Mouse (Mus musculus): ENCODE measurements around the gene Bcar1. TPM values are rescaled to one million over a fixed set of nuclear protein-coding genes. Genes with fewer than 3 reads are reported as not detected.

Bcar1 gene
- polyA plus RNA-seq, 1 experiment: 0.07 TPM

GRCm38 (mm10) chr8:111772083-111772482 lies 28.5 kb upstream of the Bcar1 start:
- peaks cover 59% of the 10 kb centered on the region for H3K36me3 ChIP-seq (ENCODE audit: control insufficient read depth)
- no peaks in the 10 kb centered on the region for H3K9me3 ChIP-seq (ENCODE audit: control insufficient read depth, low read length)
- no peak for TF ChIP-seq TAL1 (IDR thresholded peaks at IDR 0.05; ENCODE audit: low read length)
- TF ChIP-seq GATA1 (IDR thresholded peaks at IDR 0.05; ENCODE audit: low read length): no peak
- no peak overlapping the region for H3K4me3 ChIP-seq (replicated peaks)
- H3K27me3 ChIP-seq (ENCODE audit: control insufficient read depth): no peaks in the 10 kb centered on the region
- H3K4me1 ChIP-seq (ENCODE audit: control insufficient read depth): peaks cover 9% of the 10 kb centered on the region

DNA sequence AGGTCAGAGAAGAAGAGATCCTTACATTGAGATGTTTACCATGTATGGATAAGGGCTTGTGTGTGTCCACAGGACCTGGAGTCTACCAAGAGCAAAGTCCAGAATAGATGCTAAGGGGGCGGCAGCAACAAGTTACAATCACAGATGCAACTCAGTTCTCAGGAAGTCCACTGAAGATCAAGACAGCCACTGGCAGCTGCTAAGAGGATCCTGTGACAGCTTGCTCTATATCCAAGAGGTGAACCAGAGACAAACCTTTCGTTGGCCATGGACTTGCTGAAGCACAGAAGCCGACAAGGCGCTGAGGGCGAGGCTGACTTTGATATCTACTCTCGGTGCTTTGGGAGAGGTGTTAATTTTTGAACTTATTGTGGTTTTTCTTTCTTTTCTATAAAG lies 28.0 kb upstream of the Bcar1 start:
- H3K9me3 ChIP-seq (ENCODE audit: control insufficient read depth, low read length): no peaks in the 10 kb centered on the region
- peaks cover 60% of the 10 kb centered on the region for H3K36me3 ChIP-seq (ENCODE audit: control insufficient read depth)
- H3K4me1 ChIP-seq (ENCODE audit: control insufficient read depth): peaks cover 9% of the 10 kb centered on the region
- TF ChIP-seq GATA1 (IDR thresholded peaks at IDR 0.05; ENCODE audit: low read length) (no peak), TAL1 (IDR thresholded peaks at IDR 0.05; ENCODE audit: low read length) (no peak)
- H3K4me3 ChIP-seq (replicated peaks): no peak overlapping the region
- H3K27me3 ChIP-seq (ENCODE audit: control insufficient read depth): no peaks in the 10 kb centered on the region

- Histone ChIP-seq H3K27me3 (ENCODE audit: control insufficient read depth) (no peaks in the 10 kb centered on the region), H3K4me3 (replicated peaks) (no peak overlapping the region), H3K4me1 (ENCODE audit: control insufficient read depth) (peaks cover 9% of the 10 kb centered on the region), H3K9me3 (ENCODE audit: control insufficient read depth, low read length) (no peaks in the 10 kb centered on the region), H3K36me3 (ENCODE audit: control insufficient read depth) (peaks cover 66% of the 10 kb centered on the region)
- no peak for TF ChIP-seq GATA1 (IDR thresholded peaks at IDR 0.05; ENCODE audit: low read length)
- TF ChIP-seq TAL1 (IDR thresholded peaks at IDR 0.05; ENCODE audit: low read length): no peak
Observed at GRCm38 (mm10) chr8:111770958-111771624, 27.5 kb upstream of the Bcar1 start.

DNA sequence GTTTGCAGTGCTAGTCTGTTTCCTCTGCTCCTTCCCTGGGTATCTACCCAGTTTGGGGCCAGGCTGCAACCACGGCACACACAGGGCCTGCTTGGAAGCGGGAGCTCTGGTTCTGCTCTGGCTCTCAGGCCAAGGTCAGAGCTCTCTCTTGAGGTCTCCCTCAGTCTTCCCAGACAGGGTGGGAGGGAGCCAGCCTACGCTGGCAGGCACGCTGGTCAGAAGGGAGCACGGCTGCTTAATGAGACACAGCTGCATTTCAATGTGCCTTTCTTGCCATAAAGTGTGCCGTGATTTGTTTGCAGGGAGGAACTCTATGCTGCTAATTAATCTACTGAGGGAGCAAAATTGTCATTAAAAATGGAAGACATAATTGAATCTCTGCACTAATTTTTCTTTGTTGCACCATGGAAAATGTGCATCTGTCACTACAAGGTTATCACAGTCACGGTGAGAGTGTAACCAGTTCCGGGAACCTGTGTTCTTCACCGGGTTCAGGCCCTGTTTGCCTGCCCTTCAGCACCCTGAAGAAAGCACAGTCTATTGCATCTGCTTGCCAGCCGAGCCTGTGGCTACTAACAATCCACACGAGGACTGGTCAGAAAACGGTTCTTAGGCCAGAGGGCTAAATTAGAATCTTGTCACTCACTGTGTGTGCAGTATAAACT lies 26.3 kb upstream of the Bcar1 start:
- H3K4me1 ChIP-seq (ENCODE audit: control insufficient read depth): peaks cover 9% of the 10 kb centered on the region
- no peaks in the 10 kb centered on the region for H3K9me3 ChIP-seq (ENCODE audit: control insufficient read depth, low read length)
- H3K27me3 ChIP-seq (ENCODE audit: control insufficient read depth): no peaks in the 10 kb centered on the region
- no peak overlapping the region for H3K4me3 ChIP-seq (replicated peaks)
- peaks cover 72% of the 10 kb centered on the region for H3K36me3 ChIP-seq (ENCODE audit: control insufficient read depth)
- no peak for TF ChIP-seq TAL1 (IDR thresholded peaks at IDR 0.05; ENCODE audit: low read length)

DNA sequence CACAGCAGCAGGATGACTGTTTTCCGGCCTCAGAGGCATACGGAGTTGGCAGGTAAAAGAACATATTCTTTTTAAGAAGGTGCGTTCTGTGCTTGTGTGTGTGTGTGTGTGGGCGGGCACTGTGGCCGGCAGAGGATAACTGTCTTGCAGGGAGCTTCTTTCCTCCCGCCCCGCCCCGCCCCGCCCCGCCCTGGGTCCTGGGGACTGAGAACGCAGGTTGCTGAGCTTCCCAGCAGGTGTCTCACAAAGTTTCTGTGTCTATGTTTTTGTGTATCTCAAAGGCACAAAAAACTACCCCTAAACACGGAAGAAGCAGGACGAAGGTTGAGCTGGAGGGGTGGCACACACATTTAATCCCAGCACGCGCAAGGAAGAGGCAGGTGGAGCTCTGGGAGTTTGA lies 25.7 kb upstream of the Bcar1 start:
- H3K36me3 ChIP-seq (ENCODE audit: control insufficient read depth): peaks cover 66% of the 10 kb centered on the region
- TF ChIP-seq TAL1 (IDR thresholded peaks at IDR 0.05; ENCODE audit: low read length) (no peak), GATA1 (IDR thresholded peaks at IDR 0.05; ENCODE audit: low read length) (no peak)
- peaks cover 9% of the 10 kb centered on the region for H3K4me1 ChIP-seq (ENCODE audit: control insufficient read depth)
- no peak overlapping the region for H3K4me3 ChIP-seq (replicated peaks)
- no peaks in the 10 kb centered on the region for H3K27me3 ChIP-seq (ENCODE audit: control insufficient read depth)
- H3K9me3 ChIP-seq (ENCODE audit: control insufficient read depth, low read length): no peaks in the 10 kb centered on the region

- Histone ChIP-seq H3K4me3 (replicated peaks) (no peak overlapping the region), H3K9me3 (ENCODE audit: control insufficient read depth, low read length) (no peaks in the 10 kb centered on the region), H3K27me3 (ENCODE audit: control insufficient read depth) (no peaks in the 10 kb centered on the region), H3K36me3 (ENCODE audit: control insufficient read depth) (peaks cover 61% of the 10 kb centered on the region), H3K4me1 (ENCODE audit: control insufficient read depth) (peaks cover 9% of the 10 kb centered on the region)
- TF ChIP-seq TAL1 (IDR thresholded peaks at IDR 0.05; ENCODE audit: low read length) (no peak), GATA1 (IDR thresholded peaks at IDR 0.05; ENCODE audit: low read length) (no peak)
Observed at GRCm38 (mm10) chr8:111768651-111769050, 25.0 kb upstream of the Bcar1 start.

GRCm38 (mm10) chr8:111765616-111766015 lies 22.0 kb upstream of the Bcar1 start:
- Histone ChIP-seq H3K4me1 (ENCODE audit: control insufficient read depth) (peaks cover 9% of the 10 kb centered on the region), H3K9me3 (ENCODE audit: control insufficient read depth, low read length) (no peaks in the 10 kb centered on the region), H3K4me3 (replicated peaks) (no peak overlapping the region), H3K27me3 (ENCODE audit: control insufficient read depth) (no peaks in the 10 kb centered on the region), H3K36me3 (ENCODE audit: control insufficient read depth) (peaks cover 48% of the 10 kb centered on the region)
- TF ChIP-seq GATA1 (IDR thresholded peaks at IDR 0.05; ENCODE audit: low read length): no peak
- TF ChIP-seq TAL1 (IDR thresholded peaks at IDR 0.05; ENCODE audit: low read length): no peak

GRCm38 (mm10) chr8:111765096-111765495 lies 21.5 kb upstream of the Bcar1 start:
- no peaks in the 10 kb centered on the region for H3K27me3 ChIP-seq (ENCODE audit: control insufficient read depth)
- peaks cover 9% of the 10 kb centered on the region for H3K4me1 ChIP-seq (ENCODE audit: control insufficient read depth)
- no peaks in the 10 kb centered on the region for H3K9me3 ChIP-seq (ENCODE audit: control insufficient read depth, low read length)
- H3K36me3 ChIP-seq (ENCODE audit: control insufficient read depth): peaks cover 45% of the 10 kb centered on the region
- H3K4me3 ChIP-seq (replicated peaks): no peak overlapping the region
- TF ChIP-seq TAL1 (IDR thresholded peaks at IDR 0.05; ENCODE audit: low read length): no peak
- TF ChIP-seq GATA1 (IDR thresholded peaks at IDR 0.05; ENCODE audit: low read length): no peak

DNA sequence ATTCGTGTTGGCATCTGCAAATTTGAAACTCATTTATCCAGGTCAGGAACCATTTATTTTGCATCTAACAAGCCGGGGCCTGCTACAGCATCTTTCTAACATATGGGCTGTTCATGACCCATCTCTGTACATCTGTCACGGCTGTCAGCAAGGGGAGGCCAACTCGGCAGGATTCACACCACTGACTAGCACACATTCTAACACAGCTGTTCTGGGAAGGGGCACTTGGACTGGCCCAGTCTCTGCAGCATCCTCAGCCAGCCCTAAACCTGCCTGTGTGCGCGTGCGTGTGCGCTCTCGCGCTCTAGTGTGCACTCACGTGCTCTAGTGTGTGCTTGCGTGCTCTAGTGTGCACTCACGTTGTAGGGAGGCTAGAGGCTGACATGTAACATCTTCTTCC lies 17.1 kb upstream of the Bcar1 start:
- H3K9me3 ChIP-seq (ENCODE audit: control insufficient read depth, low read length): no peaks in the 10 kb centered on the region
- peaks cover 7% of the 10 kb centered on the region for H3K36me3 ChIP-seq (ENCODE audit: control insufficient read depth)
- no peaks in the 10 kb centered on the region; the same call in 1 of the 2 replicates for H3K27me3 ChIP-seq (ENCODE audit: control insufficient read depth)
- H3K4me3 ChIP-seq (replicated peaks): no peak overlapping the region
- TF ChIP-seq TAL1 (IDR thresholded peaks at IDR 0.05; ENCODE audit: low read length) (no peak), GATA1 (IDR thresholded peaks at IDR 0.05; ENCODE audit: low read length) (no peak)
- H3K4me1 ChIP-seq (ENCODE audit: control insufficient read depth): no peaks in the 10 kb centered on the region

All from erythroblast, embryonic 14.5 days (primary cell).